Mouse (Mus musculus) stomach, embryonic 14.5 days (tissue): Measurements from ENCODE around the gene Hoxc10. TPM values are rescaled to one million over a fixed set of nuclear protein-coding genes. Genes with fewer than 3 reads are reported as not detected.

Experiments used
- ATAC-seq: fragments of 200-750 bp; cut with Nextera tagmentation; 2 replicates; pipeline ENCODE4 v1.8.0; 2017; ENCODE audit warnings: low read depth, moderate TSS enrichment; ENCODE audit not compliant: insufficient number of reproducible peaks, insufficient read depth, low FRiP score
- H3K27ac ChIP-seq: fragments of 300-500 bp; sonication (generic); 2 replicates; pipeline ENCODE4 v1.5.1; 2014; ENCODE audit warnings: mild to moderate bottlenecking, low read length, moderate library complexity, mixed read lengths
- H3K27me3 ChIP-seq: fragments of 300-500 bp; sonication (generic); 2 replicates; pipeline ENCODE4 v1.6.1; 2014; ENCODE audit warnings: low read length, control low read depth, mixed read lengths; ENCODE audit not compliant: control insufficient read depth, insufficient read depth
- H3K36me3 ChIP-seq: fragments of 300-500 bp; sonication (generic); 2 replicates; pipeline ENCODE4 v1.6.1; 2014; ENCODE audit warnings: mild to moderate bottlenecking, control low read depth, low read length, moderate library complexity, mixed read lengths; ENCODE audit not compliant: control insufficient read depth, insufficient read depth
- H3K4me1 ChIP-seq: fragments of 300-500 bp; sonication (generic); 2 replicates; pipeline ENCODE4 v1.6.1; 2014; ENCODE audit warnings: low read length, control low read depth, mixed read lengths; ENCODE audit not compliant: control insufficient read depth, insufficient read depth
- H3K4me2 ChIP-seq: fragments of 300-500 bp; sonication (generic); replicated peaks from 2 replicates; pipeline ENCODE4 v1.6.1; 2014; ENCODE audit warnings: low read depth, low read length, control low read depth
- H3K4me3 ChIP-seq: fragments of 300-500 bp; sonication (generic); 2 replicates; pipeline ENCODE4 v1.5.1; 2014; ENCODE audit warnings: low read depth, low read length, control low read depth
- H3K9ac ChIP-seq: fragments of 300-500 bp; sonication (generic); replicated peaks from 2 replicates; pipeline ENCODE4 v1.6.1; 2014; ENCODE audit warnings: low read depth, mild to moderate bottlenecking, control low read depth, low read length, moderate library complexity, mixed read lengths
- H3K9me3 ChIP-seq: fragments of 300-500 bp; sonication (generic); 2 replicates; pipeline ENCODE4 v1.6.1; 2016; ENCODE audit warnings: low read depth, low read length, control low read depth; ENCODE audit not compliant: control insufficient read depth
- WGBS: fragments of 180-500 bp; shearing (Covaris S2); extraction: QIAGEN DNeasy Blood & Tissue Kit; methylation state at CpG from one replicate; pipeline ENCODE4 v1.1.7; 2014; 5-methylcytosine and 5-hydroxymethylcytosine counted together
- polyA plus RNA-seq: library from polyadenylated mRNA; unstranded; fragments of >200 nt; fragmentation: Nextera tagmentation; extraction: Ambion mirVana; gene quantifications from 2 replicates; pipeline ENCODE4 v1.2.1, GENCODE M21; 2014

The Hoxc10 gene
- polyA plus RNA-seq, 1 experiment from 2014 or later = not detected

- H3K4me2 ChIP-seq = no peak overlapping the region
- H3K9me3 ChIP-seq = no peaks in the 10 kb centered on the region
- H3K4me1 ChIP-seq = peaks cover 6% of the 10 kb centered on the region; the same call in 1 of the 2 replicates
- no peaks in the 10 kb centered on the region for H3K36me3 ChIP-seq
- H3K9ac ChIP-seq = no peak overlapping the region
- 4% methylated on average over 21 of the region's 21 CpGs for WGBS
- H3K27me3 ChIP-seq = peaks cover 83% of the 10 kb centered on the region
- H3K4me3 ChIP-seq = no peak overlapping the region
- no peak overlapping the region for H3K27ac ChIP-seq
- peak; percentile 46; the same call in 1 of the 2 replicates for ATAC-seq
Observed at GRCm38 (mm10) chr15:102987124-102987833, 20.7 kb downstream of the Hoxc10 start.

- H3K4me3 ChIP-seq = no peak overlapping the region
- no peak overlapping the region for H3K9ac ChIP-seq
- H3K27ac ChIP-seq = no peak overlapping the region
- H3K36me3 ChIP-seq = no peaks in the 10 kb centered on the region
- peaks cover 6% of the 10 kb centered on the region; the same call in 1 of the 2 replicates for H3K4me1 ChIP-seq
- no peak for ATAC-seq
- no peaks in the 10 kb centered on the region for H3K9me3 ChIP-seq
- H3K27me3 ChIP-seq = peaks cover 86% of the 10 kb centered on the region
- 42% methylated on average over 5 of the region's 5 CpGs for WGBS
- H3K4me2 ChIP-seq = no peak overlapping the region
Observed at GRCm38 (mm10) chr15:102988078-102988477, 21.5 kb downstream of the Hoxc10 start.

- Histone ChIP-seq H3K27me3 (peaks cover 79% of the 10 kb centered on the region), H3K27ac (no peak within 1 kb of the TSS), H3K4me3 (peak within 1 kb of the TSS; percentile 23), H3K4me1 (peaks cover 6% of the 10 kb centered on the region; the same call in 1 of the 2 replicates), H3K4me2 (peak within 1 kb of the TSS; percentile 38), H3K36me3 (no peaks in the 10 kb centered on the region), H3K9me3 (no peaks in the 10 kb centered on the region), H3K9ac (no peak within 1 kb of the TSS)
- no peak; the same call in 1 of the 2 replicates for ATAC-seq
- WGBS = 2% methylated on average over 69 of the region's 69 CpGs
Observed at GRCm38 (mm10) chr15:102990461-102991397, 24.1 kb downstream of the Hoxc10 start, which contains the start of gene Hoxc8. Gene Hoxc8 (plus strand): TSS chr15:102990607.

- Histone ChIP-seq H3K4me1 (peaks cover 6% of the 10 kb centered on the region; the same call in 1 of the 2 replicates), H3K9ac (no peak overlapping the region), H3K36me3 (no peaks in the 10 kb centered on the region), H3K4me2 (no peak overlapping the region), H3K27ac (no peak overlapping the region), H3K4me3 (no peak overlapping the region), H3K9me3 (no peaks in the 10 kb centered on the region), H3K27me3 (peaks cover 77% of the 10 kb centered on the region)
- no peak for ATAC-seq
- 12% methylated on average over 7 of the region's 7 CpGs for WGBS
Observed at GRCm38 (mm10) chr15:102991782-102992181, 25.2 kb downstream of the Hoxc10 start.

GRCm38 (mm10) chr15:102992206-102992605, 25.6 kb downstream of the Hoxc10 start:
- H3K27ac ChIP-seq = no peak overlapping the region
- peaks cover 6% of the 10 kb centered on the region; the same call in 1 of the 2 replicates for H3K4me1 ChIP-seq
- no peak overlapping the region for H3K4me2 ChIP-seq
- no peak overlapping the region for H3K9ac ChIP-seq
- WGBS = 4% methylated on average over 11 of the region's 11 CpGs
- no peak overlapping the region for H3K4me3 ChIP-seq
- no peak for ATAC-seq
- H3K9me3 ChIP-seq = no peaks in the 10 kb centered on the region
- H3K36me3 ChIP-seq = no peaks in the 10 kb centered on the region
- peaks cover 77% of the 10 kb centered on the region for H3K27me3 ChIP-seq

- ATAC-seq = no peak
- Histone ChIP-seq H3K9ac (no peak overlapping the region), H3K4me2 (no peak overlapping the region), H3K4me1 (peaks cover 6% of the 10 kb centered on the region; the same call in 1 of the 2 replicates), H3K36me3 (no peaks in the 10 kb centered on the region), H3K27ac (no peak overlapping the region), H3K9me3 (no peaks in the 10 kb centered on the region), H3K27me3 (peaks cover 77% of the 10 kb centered on the region), H3K4me3 (no peak overlapping the region)
- WGBS = 4% methylated on average over 3 of the region's 3 CpGs
Observed at GRCm38 (mm10) chr15:102992863-102993262, 26.3 kb downstream of the Hoxc10 start.

GRCm38 (mm10) chr15:102996548-102996947, 30.0 kb downstream of the Hoxc10 start:
- WGBS = 6% methylated on average over 9 of the region's 9 CpGs
- H3K9ac ChIP-seq = no peak overlapping the region
- no peak overlapping the region for H3K4me2 ChIP-seq
- no peak overlapping the region for H3K4me3 ChIP-seq
- no peak overlapping the region for H3K27ac ChIP-seq
- no peaks in the 10 kb centered on the region for H3K36me3 ChIP-seq
- no peak for ATAC-seq
- no peaks in the 10 kb centered on the region for H3K9me3 ChIP-seq
- H3K27me3 ChIP-seq = peaks cover 80% of the 10 kb centered on the region
- peaks cover 8% of the 10 kb centered on the region; the same call in 1 of the 2 replicates for H3K4me1 ChIP-seq

GRCm38 (mm10) chr15:102997431-102997830, 30.8 kb downstream of the Hoxc10 start:
- ATAC-seq = no peak
- no peak overlapping the region for H3K4me2 ChIP-seq
- H3K4me3 ChIP-seq = no peak overlapping the region
- no peaks in the 10 kb centered on the region for H3K36me3 ChIP-seq
- H3K27me3 ChIP-seq = peaks cover 82% of the 10 kb centered on the region
- peaks cover 8% of the 10 kb centered on the region; the same call in 1 of the 2 replicates for H3K4me1 ChIP-seq
- WGBS = 3% methylated on average over 3 of the region's 3 CpGs
- no peak overlapping the region for H3K9ac ChIP-seq
- H3K27ac ChIP-seq = no peak overlapping the region
- H3K9me3 ChIP-seq = no peaks in the 10 kb centered on the region
